Comparison of ENCODE assay signal across 15 mouse cellular contexts in the genomic region with DNA sequence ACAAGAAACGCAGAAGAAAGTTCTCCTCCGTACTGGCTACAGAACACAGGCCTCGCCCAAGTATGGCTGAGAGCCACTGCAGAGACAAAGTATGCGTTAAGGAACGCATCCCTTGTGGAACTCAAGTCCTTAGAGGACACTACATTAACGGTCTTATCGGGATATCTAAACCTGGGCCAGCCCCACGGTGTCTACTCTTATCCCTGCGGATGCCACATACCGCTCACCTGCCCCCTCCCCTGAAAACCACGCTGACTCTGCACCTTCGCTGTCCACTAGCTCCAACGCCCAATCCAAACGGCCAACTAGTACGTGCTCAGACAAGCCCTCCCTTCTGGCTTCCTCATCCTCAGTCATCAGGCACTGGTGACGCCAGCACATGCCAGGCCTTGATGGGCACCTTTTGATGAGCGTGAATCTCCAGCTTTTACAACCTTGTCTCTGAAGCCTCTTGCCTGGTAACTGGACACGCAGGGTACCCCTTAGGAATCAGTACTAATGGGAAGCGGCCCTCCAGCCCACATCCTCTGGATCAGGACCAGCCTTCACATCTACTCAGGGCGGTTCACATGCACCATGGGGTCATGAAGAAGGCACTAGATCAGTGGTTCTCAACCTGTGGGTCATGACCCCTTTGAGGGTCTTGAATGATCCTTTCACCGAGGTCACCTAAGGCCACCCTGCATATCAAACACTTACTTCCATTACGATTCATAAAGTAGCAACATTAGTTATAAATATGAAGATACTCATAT. TPM values are rescaled to one million over a fixed set of nuclear protein-coding genes. Genes with fewer than 3 reads are reported as not detected.
DNase-seq lines count a peak whose midpoint lies in the region; ATAC-seq and TF ChIP-seq lines count a peak whose summit lies in the region.
"Had no signal": no experiment of that assay in that cellular context is flagged by ENCODE, and none has a peak within 500 bp of the region (broad histone marks: within the 10 kb centered on the region; RNA-seq: fewer than 3 reads in every experiment).

No protein-coding gene starts in this region.

- no peak for TF ChIP-seq CTCF in hindbrain, postnatal 0 days (IDR thresholded peaks at IDR 0.05; ENCODE audit: low read depth)

- H3K4me3 ChIP-seq in hindbrain, postnatal 0 days (ENCODE audit: low read length) = no peak overlapping the region
- no peak overlapping the region for H3K4me3 ChIP-seq in hindbrain, embryonic 11.5 days (ENCODE audit: low read depth, low read length)
- H3K4me3 ChIP-seq in megakaryocyte, embryonic 14.5 days (replicated peaks) = peak overlapping the region; percentile 86
- H3K4me3 ChIP-seq in macrophage (ENCODE audit: inconsistent target) = peak overlapping the region; percentile 12; the same call in 1 of the 2 replicates

- peaks cover 54% of the 10 kb centered on the region for H3K4me1 ChIP-seq in hindbrain, postnatal 0 days (ENCODE audit: insufficient read depth, low read length)
- H3K4me1 ChIP-seq in hindbrain, embryonic 11.5 days (replicated peaks; ENCODE audit: control insufficient read depth, insufficient read depth, low read length) = peaks cover 28% of the 10 kb centered on the region
- peaks cover 94% of the 10 kb centered on the region for H3K4me1 ChIP-seq in megakaryocyte, embryonic 14.5 days

- H3K9ac ChIP-seq in hindbrain, postnatal 0 days (replicated peaks; ENCODE audit: low read length) = no peak overlapping the region
- H3K9ac ChIP-seq in hindbrain, embryonic 11.5 days (ENCODE audit: low read depth, low read length) = no peak overlapping the region
- H3K9ac ChIP-seq: liver, embryonic 14.5 days had no signal

- peak overlapping the region; percentile 69; the same call in 1 of the 2 replicates for H3K27ac ChIP-seq in hindbrain, postnatal 0 days
- H3K27ac ChIP-seq in hindbrain, embryonic 11.5 days (ENCODE audit: low read depth, low read length) = no peak overlapping the region
- peak overlapping the region; percentile 94 for H3K27ac ChIP-seq in macrophage
- H3K27ac ChIP-seq: liver, embryonic 14.5 days had no signal

- no peak overlapping the region for H3K4me2 ChIP-seq in hindbrain, postnatal 0 days (ENCODE audit: low read depth, low read length)
- no peak overlapping the region for H3K4me2 ChIP-seq in hindbrain, embryonic 11.5 days (replicated peaks; ENCODE audit: low read depth, low read length)

- peaks cover 56% of the 10 kb centered on the region for H3K79me2 ChIP-seq in macrophage (ENCODE audit: inconsistent target)

- no peaks in the 10 kb centered on the region for H3K9me3 ChIP-seq in hindbrain, postnatal 0 days (ENCODE audit: low read length)
- no peaks in the 10 kb centered on the region for H3K9me3 ChIP-seq in hindbrain, embryonic 11.5 days (ENCODE audit: control insufficient read depth, low read length)
- no peaks in the 10 kb centered on the region for H3K9me3 ChIP-seq in megakaryocyte, embryonic 14.5 days

- H3K36me3 ChIP-seq in hindbrain, postnatal 0 days (ENCODE audit: insufficient read depth, low read length) = no peaks in the 10 kb centered on the region
- H3K36me3 ChIP-seq in hindbrain, embryonic 11.5 days (ENCODE audit: control insufficient read depth, insufficient read depth, low read length) = no peaks in the 10 kb centered on the region
- H3K36me3 ChIP-seq in megakaryocyte, embryonic 14.5 days (replicated peaks; ENCODE audit: low read length) = peaks cover 44% of the 10 kb centered on the region
- H3K36me3 ChIP-seq in macrophage (ENCODE audit: inconsistent target) = no peaks in the 10 kb centered on the region

- no peaks in the 10 kb centered on the region for H3K27me3 ChIP-seq in hindbrain, postnatal 0 days (ENCODE audit: insufficient read depth, low read length)
- H3K27me3 ChIP-seq in hindbrain, embryonic 11.5 days (ENCODE audit: control insufficient read depth, insufficient read depth, low read length) = no peaks in the 10 kb centered on the region
- no peaks in the 10 kb centered on the region for H3K27me3 ChIP-seq in megakaryocyte, embryonic 14.5 days (replicated peaks)

- DNase-seq in cerebellum, adult 9-10 months = peak; percentile 51
- DNase-seq in cerebellum, postnatal 4 days (ENCODE audit: low spot score in 2 of 2) = no peak
- no peak for DNase-seq in hindbrain, postnatal 0 days (ENCODE audit: low spot score)
- no peak for DNase-seq in hindbrain, embryonic 11.5 days (ENCODE audit: low spot score)
- DNase-seq: B cell, adult 2 months; kidney, adult 8-10 months had no signal

- no peak for ATAC-seq in hindbrain, postnatal 0 days
- no peak for ATAC-seq in hindbrain, embryonic 11.5 days (ENCODE audit: low FRiP score)
- no peak for ATAC-seq in megakaryocyte, adult 5-6 weeks (ENCODE audit: poor library complexity, severe bottlenecking)
- ATAC-seq in CD4-positive, CD25-positive, alpha-beta regulatory T cell, adult 4 months = no peak
- ATAC-seq: forebrain, embryonic 16.5 days had no signal

- WGBS in hindbrain, postnatal 0 days = 87% methylated on average over 22 of the region's 22 CpGs
- 89% methylated on average over 22 of the region's 22 CpGs for WGBS in hindbrain, embryonic 11.5 days
- 45% methylated on average over 22 of the region's 22 CpGs for WGBS in macrophage (ENCODE audit: missing documents)

RNA-seq across cellular contexts. Expression of a gene that starts 4.1 kb away (rescaled TPM):
- total RNA-seq in hindbrain, postnatal 0 days (2014; rRNA removed) = 99.4 and 105 TPM in 2 replicates
- polyA plus RNA-seq in hindbrain, postnatal 0 days (2015; fragmentation: Nextera tagmentation; extraction: Ambion mirVana) = 68.9 and 71.8 TPM in 2 replicates
- 76.7 and 78.5 TPM in 2 replicates for polyA plus RNA-seq in hindbrain, embryonic 11.5 days (2014; fragmentation: Nextera tagmentation; extraction: Ambion mirVana)
- 15.3 and 16.3 TPM in 2 replicates for polyA plus RNA-seq in megakaryocyte, embryonic 14.5 days (2012; ENCODE audit: insufficient read depth, low replicate concordance)
- total RNA-seq in megakaryocyte, adult 5-6 weeks (2015) = 128 and 133 TPM in 2 replicates
- total RNA-seq in megakaryocyte, adult 5-6 weeks (2017) = 89.7 and 94.8 TPM in 2 replicates
- total RNA-seq in macrophage (2018; cell fraction: chromatin; rRNA removed) = 100 to 1,000 TPM in 1 of 26 experiments, 10 to 100 TPM in 22, 1 to 10 TPM in 3; 7.7 to 100 (median 40.4) TPM
- 10 to 100 TPM; 15.4 to 40.7 (median 27.7) TPM for total RNA-seq in macrophage (2018; cell fraction: cytosol; rRNA removed)
- total RNA-seq in macrophage (2018; cell fraction: nucleus; rRNA removed) = 10 to 100 TPM; 11.9 to 74.8 (median 32.5) TPM
- polyA plus RNA-seq in macrophage (2018) = 29.3 to 43.5 TPM (median 39.1 TPM) in 3 replicates
- polyA plus RNA-seq in CD4-positive, CD25-positive, alpha-beta regulatory T cell, adult 4 months (2017; shearing (Covaris generic)) = 10 to 100 TPM; 37.2 to 65.4 TPM

RNA-seq across cellular contexts. Expression of a gene that starts 34.5 kb away (rescaled TPM):
- 97.1 and 120 TPM in 2 replicates for total RNA-seq in hindbrain, postnatal 0 days (2014; rRNA removed)
- 65.7 and 68.1 TPM in 2 replicates for polyA plus RNA-seq in hindbrain, postnatal 0 days (2015; fragmentation: Nextera tagmentation; extraction: Ambion mirVana)
- 45.8 and 51.0 TPM in 2 replicates for polyA plus RNA-seq in hindbrain, embryonic 11.5 days (2014; fragmentation: Nextera tagmentation; extraction: Ambion mirVana)
- polyA plus RNA-seq in megakaryocyte, embryonic 14.5 days (2012; ENCODE audit: insufficient read depth, low replicate concordance) = 55.8 and 62.9 TPM in 2 replicates
- total RNA-seq in megakaryocyte, adult 5-6 weeks (2015) = 57.2 and 57.5 TPM in 2 replicates
- total RNA-seq in megakaryocyte, adult 5-6 weeks (2017) = 52.8 and 71.8 TPM in 2 replicates
- 10 to 100 TPM in 15 of 26 experiments, 1 to 10 TPM in 11; 2.0 to 34.1 (median 12.3) TPM for total RNA-seq in macrophage (2018; cell fraction: chromatin; rRNA removed)
- 10 to 100 TPM; 28.8 to 52.4 (median 40.9) TPM for total RNA-seq in macrophage (2018; cell fraction: cytosol; rRNA removed)
- total RNA-seq in macrophage (2018; cell fraction: nucleus; rRNA removed) = 10 to 100 TPM in 24 of 26 experiments, 1 to 10 TPM in 2; 4.9 to 57.3 (median 27.0) TPM
- polyA plus RNA-seq in macrophage (2018) = 29.3 to 58.1 TPM (median 53.2 TPM) in 3 replicates
- polyA plus RNA-seq in CD4-positive, CD25-positive, alpha-beta regulatory T cell, adult 4 months (2017; shearing (Covaris generic)) = 10 to 100 TPM; 39.2 to 59.8 TPM

RNA-seq across cellular contexts. Expression of a gene that starts 46.4 kb away (rescaled TPM):
- total RNA-seq in hindbrain, postnatal 0 days (2014; rRNA removed) = 0.47 and 3.8 TPM in 2 replicates
- 2.2 and 2.3 TPM in 2 replicates for polyA plus RNA-seq in hindbrain, postnatal 0 days (2015; fragmentation: Nextera tagmentation; extraction: Ambion mirVana)
- 7.0 and 7.6 TPM in 2 replicates for polyA plus RNA-seq in hindbrain, embryonic 11.5 days (2014; fragmentation: Nextera tagmentation; extraction: Ambion mirVana)
- polyA plus RNA-seq in megakaryocyte, embryonic 14.5 days (2012; ENCODE audit: insufficient read depth, low replicate concordance) = not detected in 2 replicates
- not detected in 2 replicates for total RNA-seq in megakaryocyte, adult 5-6 weeks (2015)
- total RNA-seq in megakaryocyte, adult 5-6 weeks (2017) = not detected in 2 replicates
- total RNA-seq in macrophage (2018; cell fraction: chromatin; rRNA removed) = not detected
- total RNA-seq in macrophage (2018; cell fraction: cytosol; rRNA removed) = not detected
- not detected for total RNA-seq in macrophage (2018; cell fraction: nucleus; rRNA removed)
- polyA plus RNA-seq in macrophage (2018) = not detected in 3 replicates
- polyA plus RNA-seq in CD4-positive, CD25-positive, alpha-beta regulatory T cell, adult 4 months (2017; shearing (Covaris generic)) = not detected
- total RNA-seq: adrenal gland, postnatal 36 days; granulocyte monocyte progenitor cell, adult 5-6 weeks; left cerebral cortex, adult 18-20 months had no signal

Comparison
In these comparisons a context has a peak if more than half of its experiments do, and no peak if none do; other contexts are left out.
1. H3K4me3 ChIP-seq: peak in megakaryocyte, embryonic 14.5 days (single experiment) and macrophage (single experiment); none in hindbrain, postnatal 0 days (single experiment) and hindbrain, embryonic 11.5 days (single experiment).